Mouse (Mus musculus) cerebellum, adult 2 months (tissue): ENCODE results near the gene Gtf3c1.

Experiments used
- CTCF ChIP-seq: fragments of 200-500 bp; IDR thresholded peaks from 2 replicates; pipeline ENCODE4 v1.5.1; 2011; ENCODE audit warnings: low read depth, mild to moderate bottlenecking, control low read depth, low read length, moderate library complexity, borderline replicate concordance; ENCODE audit not compliant: insufficient read depth
- POLR2A ChIP-seq: fragments of 200-500 bp; IDR thresholded peaks from 2 replicates; pipeline ENCODE4 v1.6.1; 2011; ENCODE audit warnings: low read length, control low read depth, borderline replicate concordance; ENCODE audit not compliant: insufficient read depth

- TF ChIP-seq CTCF (no peak), POLR2A (no peak)
Measured at GRCm38 (mm10) chr7:125649013-125649412, 58.6 kb downstream of the Gtf3c1 start.
